Mouse (Mus musculus): Measurements from ENCODE around the gene Adgrv1.

DNA sequence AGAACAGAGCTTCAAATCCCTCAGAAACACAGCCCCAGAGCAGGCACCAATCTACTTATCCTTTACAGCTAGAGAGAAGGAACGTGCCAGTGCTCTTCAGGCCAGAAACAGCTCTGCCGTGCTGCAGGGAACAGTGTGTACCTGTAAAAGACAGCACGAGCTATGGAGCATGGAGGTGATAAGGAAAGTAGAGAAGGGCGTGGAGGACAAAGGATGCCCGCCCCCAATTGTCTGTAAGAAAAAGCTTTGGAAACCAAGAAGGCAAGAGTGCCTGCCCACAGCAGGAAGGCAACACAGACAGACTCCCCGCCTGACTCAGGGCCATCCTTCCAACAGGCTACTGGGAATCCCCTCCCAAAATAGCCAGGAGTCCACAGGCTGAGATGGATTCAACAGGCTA lies 501.1 kb downstream of the Adgrv1 start:
- TF ChIP-seq CTCF (IDR thresholded peaks at IDR 0.05; ENCODE audit: borderline replicate concordance, insufficient read depth, low read length) (no peak), POLR2A (IDR thresholded peaks at IDR 0.05; ENCODE audit: low read depth, low read length) (no peak)

Measured in embryonic fibroblast, embryonic 13.5 days (primary cell).